Mouse (Mus musculus): ENCODE data around the gene Gstt2. TPM values are rescaled to one million over a fixed set of nuclear protein-coding genes. Genes with fewer than 3 reads are reported as not detected.

The Gstt2 gene
- polyA plus RNA-seq (2015; fragmentation: Nextera tagmentation; extraction: Ambion mirVana): 50.5 and 54.2 TPM in 2 replicates

DNA sequence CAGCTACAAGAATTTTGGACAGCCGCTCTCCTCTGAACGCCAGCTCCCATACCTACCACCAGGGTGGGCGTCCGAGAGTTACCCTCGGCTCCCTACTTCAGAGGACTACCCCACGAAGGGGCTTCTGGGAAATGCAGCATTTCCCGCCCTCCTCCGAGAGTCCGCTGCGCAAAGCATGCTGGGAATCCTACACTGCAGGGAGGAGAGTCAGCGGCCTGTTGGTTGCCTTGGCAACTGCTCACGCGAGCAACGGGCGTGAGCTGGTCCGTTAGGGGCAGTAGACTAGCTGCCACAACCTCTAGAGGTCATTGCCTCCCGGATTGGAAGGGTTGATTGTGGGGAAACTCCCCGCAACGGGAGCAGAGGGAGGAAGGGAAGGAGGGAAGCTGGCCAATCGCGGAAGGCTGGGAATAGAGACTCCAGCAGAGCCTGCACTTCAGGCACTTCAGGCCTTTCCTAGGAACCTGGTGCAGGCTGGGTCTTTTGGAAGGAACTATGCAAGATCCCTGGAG lies at the start of gene Gstt2:
Gene Gstt2, minus strand, starts transcription at position 177 of the 512 bp plus-strand sequence.
- Histone ChIP-seq H3K4me3 (replicated peaks) (peak within 1 kb of the TSS; percentile 69), H3K36me3 (replicated peaks) (no peaks in the 10 kb centered on the region), H3K9me3 (replicated peaks) (no peaks in the 10 kb centered on the region), H3K4me1 (replicated peaks) (peaks cover 60% of the 10 kb centered on the region), H3K27me3 (peaks cover 35% of the 10 kb centered on the region), H3K9ac (peak within 1 kb of the TSS; percentile 74), H3K4me2 (peak within 1 kb of the TSS; percentile 91), H3K27ac (replicated peaks) (peak within 1 kb of the TSS; percentile 81)
- peak; percentile 83 for ATAC-seq (ENCODE audit: insufficient read depth)
- under 1% methylated on average over 21 of the region's 21 CpGs for WGBS (ENCODE audit: insufficient replicate concordance)

DNA sequence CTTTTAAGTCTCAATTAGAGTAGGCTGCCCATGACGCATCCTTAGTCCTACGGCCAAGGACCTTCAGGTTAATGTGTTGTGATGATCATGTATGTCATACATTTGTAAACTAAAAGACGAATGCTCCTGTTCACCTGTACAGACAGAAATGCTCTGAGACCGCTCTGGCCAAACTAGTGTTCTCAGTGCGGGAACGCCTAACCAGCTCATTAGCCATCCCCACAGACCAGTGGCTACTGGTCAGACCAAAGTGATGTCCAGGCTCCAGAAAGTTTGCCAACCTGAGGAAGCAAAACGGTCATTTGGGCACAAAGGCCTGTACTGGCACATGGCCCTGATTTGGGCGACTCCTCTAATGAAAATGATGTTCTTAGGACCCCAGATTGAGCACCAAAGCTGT lies 47.5 kb upstream of the Gstt2 start:
- WGBS (ENCODE audit: insufficient replicate concordance): 72% methylated on average over 8 of the region's 8 CpGs
- Histone ChIP-seq H3K4me3 (replicated peaks) (no peak overlapping the region), H3K27me3 (peaks cover 27% of the 10 kb centered on the region), H3K9me3 (replicated peaks) (no peaks in the 10 kb centered on the region), H3K36me3 (replicated peaks) (no peaks in the 10 kb centered on the region), H3K4me1 (replicated peaks) (no peaks in the 10 kb centered on the region), H3K27ac (replicated peaks) (no peak overlapping the region), H3K9ac (no peak overlapping the region), H3K4me2 (no peak overlapping the region)
- ATAC-seq (ENCODE audit: insufficient read depth): no peak

DNA sequence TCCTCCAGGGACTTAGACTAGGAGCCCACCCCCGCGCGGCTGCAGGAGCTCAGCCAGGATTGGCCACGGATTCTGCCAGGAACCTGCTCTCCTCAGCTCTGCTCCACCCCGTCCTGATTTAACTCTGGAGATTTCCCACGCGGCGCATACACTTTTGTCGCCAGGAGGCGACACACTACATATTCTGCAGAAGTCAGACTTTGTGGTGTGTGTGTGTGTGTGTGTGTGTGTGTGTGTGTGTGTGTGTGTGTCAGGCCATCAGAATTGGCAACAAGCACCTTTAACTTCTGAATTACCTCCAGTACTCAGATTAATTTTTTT lies 46.0 kb upstream of the Gstt2 start:
- Histone ChIP-seq H3K27me3 (peaks cover 23% of the 10 kb centered on the region), H3K4me1 (replicated peaks) (no peaks in the 10 kb centered on the region), H3K4me3 (replicated peaks) (no peak overlapping the region), H3K27ac (replicated peaks) (peak overlapping the region; percentile 72; the same call in 1 of the 2 replicates), H3K36me3 (replicated peaks) (no peaks in the 10 kb centered on the region), H3K9me3 (replicated peaks) (no peaks in the 10 kb centered on the region), H3K9ac (no peak overlapping the region), H3K4me2 (peak overlapping the region; percentile 35)
- under 1% methylated on average over 10 of the region's 10 CpGs for WGBS (ENCODE audit: insufficient replicate concordance)
- peak; percentile 56 for ATAC-seq (ENCODE audit: insufficient read depth)

DNA sequence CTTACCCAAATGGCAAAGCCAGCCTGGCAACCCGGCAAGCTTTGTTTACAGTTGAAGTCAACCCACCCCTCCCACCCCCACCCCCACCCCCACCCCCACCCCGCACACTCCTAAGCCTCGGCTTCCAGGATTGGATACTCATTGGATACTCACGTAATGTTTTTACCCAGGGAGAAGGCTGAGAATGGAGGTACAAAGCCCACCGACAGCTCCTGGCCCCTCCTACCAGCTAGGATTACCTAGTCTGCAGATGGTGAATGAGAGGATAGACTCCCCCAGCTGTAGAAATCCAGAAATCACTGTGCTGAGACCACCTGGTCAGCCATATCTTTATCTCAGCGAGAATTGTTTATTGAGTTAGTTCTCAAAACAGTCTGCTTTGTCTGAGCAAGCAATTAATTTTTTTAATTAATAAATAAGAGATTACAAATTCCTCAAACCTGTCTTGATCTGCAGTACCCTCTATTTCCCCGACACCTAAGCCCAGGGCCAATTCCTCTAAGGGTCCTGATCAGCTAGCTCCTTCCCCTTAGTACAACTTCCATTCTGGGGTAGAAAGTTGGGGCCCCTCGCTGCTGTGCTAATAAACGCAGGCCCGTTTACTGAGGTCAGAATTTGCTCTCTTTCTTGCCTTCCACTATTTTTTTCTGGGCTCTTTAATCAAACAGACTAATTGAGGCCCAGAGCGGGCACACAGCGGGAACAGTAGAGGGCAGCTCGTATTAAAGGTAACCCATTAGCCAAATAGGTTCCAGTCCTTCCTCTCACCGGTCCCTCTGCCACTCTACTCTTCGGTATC lies 45.4 kb upstream of the Gstt2 start:
- Histone ChIP-seq H3K36me3 (replicated peaks) (no peaks in the 10 kb centered on the region), H3K4me2 (peak overlapping the region; percentile 35), H3K9ac (no peak overlapping the region), H3K4me1 (replicated peaks) (no peaks in the 10 kb centered on the region), H3K27me3 (peaks cover 23% of the 10 kb centered on the region), H3K4me3 (replicated peaks) (no peak overlapping the region), H3K9me3 (replicated peaks) (no peaks in the 10 kb centered on the region), H3K27ac (replicated peaks) (peak overlapping the region; percentile 72; the same call in 1 of the 2 replicates)
- ATAC-seq (ENCODE audit: insufficient read depth): peak; percentile 71
- WGBS (ENCODE audit: insufficient replicate concordance): 14% methylated on average over 15 of the region's 15 CpGs

DNA sequence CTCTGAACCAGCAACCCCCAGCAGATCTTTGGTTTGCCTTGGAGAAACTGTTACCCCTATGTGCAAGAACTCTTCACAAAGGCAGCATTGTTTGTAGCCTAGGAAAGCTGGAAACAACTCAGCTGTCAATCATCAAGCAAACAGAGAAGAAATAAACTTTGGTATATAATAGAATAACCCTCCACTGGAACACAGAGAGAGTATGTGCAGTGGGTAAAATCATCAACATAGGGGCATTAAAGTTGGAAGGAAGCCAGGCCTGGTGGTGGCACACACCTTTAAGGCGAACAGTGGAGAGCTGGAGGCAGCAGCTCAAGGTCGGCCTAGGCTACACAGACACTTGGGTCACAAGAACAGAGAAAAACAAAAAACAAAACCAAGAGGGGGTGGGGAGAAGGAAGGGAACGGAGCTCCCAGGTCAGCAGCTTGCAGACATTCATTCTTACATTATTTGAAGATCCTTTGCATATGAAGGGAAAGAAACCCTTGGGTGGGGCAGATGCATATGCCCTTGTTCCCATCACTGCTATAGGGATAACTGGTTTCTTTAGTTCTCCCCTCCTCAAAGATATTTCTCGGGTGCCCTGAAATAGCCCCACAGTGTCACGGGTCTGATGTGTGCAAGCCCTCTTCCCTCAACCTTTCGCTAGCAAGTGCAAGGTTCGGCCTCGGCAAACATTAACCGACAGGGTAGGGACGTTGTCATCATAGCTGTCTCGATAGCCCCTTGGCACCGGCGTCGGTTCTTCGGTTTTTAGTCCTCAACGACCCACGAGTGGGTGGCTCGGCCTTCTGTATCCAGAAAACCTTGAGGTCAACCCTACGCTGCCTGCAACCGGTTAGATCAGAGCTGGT lies 44.6 kb upstream of the Gstt2 start:
- Histone ChIP-seq H3K27me3 (peaks cover 23% of the 10 kb centered on the region), H3K4me2 (no peak overlapping the region), H3K27ac (replicated peaks) (peak overlapping the region; percentile 72), H3K4me1 (replicated peaks) (no peaks in the 10 kb centered on the region), H3K9me3 (replicated peaks) (no peaks in the 10 kb centered on the region), H3K36me3 (replicated peaks) (no peaks in the 10 kb centered on the region), H3K9ac (no peak overlapping the region), H3K4me3 (replicated peaks) (no peak overlapping the region)
- peak; percentile 72 for ATAC-seq (ENCODE audit: insufficient read depth)
- WGBS (ENCODE audit: insufficient replicate concordance): 31% methylated on average over 20 of the region's 20 CpGs

DNA sequence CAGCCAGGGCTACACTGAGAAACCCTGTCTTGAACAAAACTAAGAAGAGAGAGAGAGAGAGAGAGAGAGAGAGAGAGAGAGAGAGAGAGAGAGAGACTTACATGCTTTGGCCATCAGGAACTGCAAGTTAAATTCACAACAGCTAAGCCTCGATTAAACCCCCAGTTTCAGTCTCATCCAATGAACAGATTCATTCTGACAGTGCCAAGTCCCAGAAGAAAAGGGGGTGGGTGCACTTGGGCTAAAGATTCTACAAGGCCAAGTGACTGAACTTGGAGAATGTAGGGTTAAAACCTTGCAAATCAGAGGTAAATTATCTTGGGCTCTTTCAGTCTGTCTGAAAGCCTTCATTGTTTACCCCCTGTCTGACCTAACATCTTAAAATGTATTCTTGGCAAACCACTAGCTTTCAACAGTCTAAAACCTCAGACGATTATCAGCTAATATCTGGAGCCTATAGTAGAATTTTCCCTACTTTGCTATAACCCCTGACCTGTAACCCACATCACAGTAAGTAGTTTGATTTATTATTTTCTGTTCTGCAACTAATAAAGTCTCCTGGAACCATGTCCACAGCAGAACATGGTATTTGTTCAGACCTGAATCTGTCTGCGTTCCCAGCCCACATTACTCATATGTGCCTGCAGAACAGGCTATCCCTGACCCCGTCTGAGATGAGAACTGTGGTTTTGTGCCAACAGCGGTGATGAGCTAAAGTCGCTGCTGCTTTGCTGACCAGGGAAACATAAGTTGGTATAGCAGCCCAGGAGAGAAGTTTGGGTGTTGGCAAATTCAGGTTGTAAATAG lies 43.8 kb upstream of the Gstt2 start:
- no peak overlapping the region for H3K9ac ChIP-seq
- no peak for ATAC-seq (ENCODE audit: insufficient read depth)
- H3K27me3 ChIP-seq: peaks cover 23% of the 10 kb centered on the region
- H3K4me3 ChIP-seq (replicated peaks): no peak overlapping the region
- 48% methylated on average over 6 of the region's 6 CpGs for WGBS (ENCODE audit: insufficient replicate concordance)
- no peak overlapping the region; the same call in 1 of the 2 replicates for H3K27ac ChIP-seq (replicated peaks)
- no peaks in the 10 kb centered on the region for H3K9me3 ChIP-seq (replicated peaks)
- H3K36me3 ChIP-seq (replicated peaks): no peaks in the 10 kb centered on the region
- no peak overlapping the region for H3K4me2 ChIP-seq
- H3K4me1 ChIP-seq (replicated peaks): no peaks in the 10 kb centered on the region

DNA sequence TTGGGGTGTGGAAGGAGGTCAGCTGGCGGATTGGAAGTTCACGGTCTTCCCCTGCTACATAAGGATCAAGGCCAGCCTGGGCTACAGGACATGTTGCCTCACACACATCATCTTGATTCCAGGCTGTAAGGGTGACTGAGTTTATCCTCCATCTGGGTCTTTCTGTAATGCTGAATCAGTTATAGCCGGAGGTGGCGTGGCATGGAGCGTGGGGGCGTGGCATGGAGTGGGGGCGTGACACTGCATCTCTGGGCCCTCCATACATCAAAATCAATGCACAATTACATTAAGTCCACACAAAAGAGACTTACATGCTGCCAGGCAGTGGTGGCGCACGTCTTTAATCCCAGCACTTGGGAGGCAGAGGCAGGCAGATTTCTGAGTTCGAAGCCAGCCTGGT lies 43.1 kb upstream of the Gstt2 start:
- no peak overlapping the region for H3K27ac ChIP-seq (replicated peaks)
- H3K9ac ChIP-seq: no peak overlapping the region
- no peaks in the 10 kb centered on the region for H3K9me3 ChIP-seq (replicated peaks)
- H3K4me1 ChIP-seq (replicated peaks): no peaks in the 10 kb centered on the region
- 75% methylated on average over 10 of the region's 10 CpGs for WGBS (ENCODE audit: insufficient replicate concordance)
- H3K4me2 ChIP-seq: no peak overlapping the region
- no peak overlapping the region for H3K4me3 ChIP-seq (replicated peaks)
- no peak for ATAC-seq (ENCODE audit: insufficient read depth)
- peaks cover 23% of the 10 kb centered on the region for H3K27me3 ChIP-seq
- H3K36me3 ChIP-seq (replicated peaks): no peaks in the 10 kb centered on the region

DNA sequence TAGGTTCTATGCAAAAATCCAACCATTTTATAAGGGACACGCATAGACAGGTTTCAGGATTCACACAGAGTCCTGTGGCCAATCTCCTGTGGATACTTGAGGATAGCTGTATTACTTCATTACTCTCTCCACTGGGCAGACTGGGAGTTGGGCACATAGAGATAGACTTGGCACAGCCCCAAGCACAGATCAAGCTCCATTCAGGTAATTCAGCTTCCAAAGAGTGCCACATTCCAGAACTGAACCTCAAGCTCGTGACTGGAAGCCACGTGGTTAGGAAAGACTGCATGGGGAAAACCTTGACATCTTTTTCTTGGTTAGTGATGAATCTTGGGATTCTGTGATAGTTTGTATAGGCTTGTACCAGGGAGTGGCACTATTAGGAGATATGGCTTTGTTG lies 41.6 kb upstream of the Gstt2 start:
- H3K9me3 ChIP-seq (replicated peaks): no peaks in the 10 kb centered on the region
- H3K4me2 ChIP-seq: no peak overlapping the region
- H3K36me3 ChIP-seq (replicated peaks): no peaks in the 10 kb centered on the region
- H3K27me3 ChIP-seq: peaks cover 16% of the 10 kb centered on the region
- no peak overlapping the region for H3K27ac ChIP-seq (replicated peaks)
- H3K4me3 ChIP-seq (replicated peaks): no peak overlapping the region
- no peak overlapping the region for H3K9ac ChIP-seq
- no peak for ATAC-seq (ENCODE audit: insufficient read depth)
- 58% methylated on average over 3 of the region's 3 CpGs for WGBS (ENCODE audit: insufficient replicate concordance)
- no peaks in the 10 kb centered on the region for H3K4me1 ChIP-seq (replicated peaks)

DNA sequence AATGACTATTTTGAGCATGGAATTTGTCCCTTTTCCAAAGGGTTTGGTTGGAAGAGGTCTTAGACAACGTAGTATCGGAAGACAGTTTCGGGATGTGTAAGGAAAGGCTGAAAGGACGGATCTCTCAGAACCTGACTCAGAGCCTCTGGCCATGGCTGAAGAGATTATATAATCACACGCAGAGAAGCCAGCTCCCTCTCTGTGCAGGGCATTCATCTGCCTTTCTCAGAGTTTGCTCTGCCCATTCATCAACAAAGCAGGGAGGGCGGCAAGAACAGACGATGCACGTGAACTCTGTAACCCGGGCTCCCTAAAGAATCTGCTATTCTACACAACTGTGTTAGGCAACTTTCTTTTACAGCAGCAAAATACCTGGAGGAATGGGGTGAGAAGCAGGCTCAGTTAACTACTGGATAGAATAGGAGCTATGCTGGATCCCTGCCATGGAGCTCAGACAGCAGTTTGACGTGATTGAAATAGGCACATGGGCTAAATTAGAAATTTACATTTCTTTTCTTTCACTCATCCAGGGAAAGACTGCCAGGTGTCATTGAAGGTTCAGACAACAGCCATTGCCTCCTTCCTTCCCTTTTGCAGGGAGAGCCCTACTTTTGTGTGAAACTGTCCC lies 36.4 kb upstream of the Gstt2 start:
- 0 out of 2 replicates have a peak, but pooled peaks cover 10% of the 10 kb centered on the region for H3K27me3 ChIP-seq
- H3K4me1 ChIP-seq (replicated peaks): peaks cover 17% of the 10 kb centered on the region
- no peak overlapping the region for H3K27ac ChIP-seq (replicated peaks)
- WGBS (ENCODE audit: insufficient replicate concordance): 55% methylated on average over 10 of the region's 10 CpGs
- H3K36me3 ChIP-seq (replicated peaks): no peaks in the 10 kb centered on the region
- H3K4me3 ChIP-seq (replicated peaks): no peak overlapping the region
- H3K9ac ChIP-seq: no peak overlapping the region
- peak overlapping the region; percentile 72 for H3K4me2 ChIP-seq
- no peaks in the 10 kb centered on the region for H3K9me3 ChIP-seq (replicated peaks)
- no peak for ATAC-seq (ENCODE audit: insufficient read depth)

DNA sequence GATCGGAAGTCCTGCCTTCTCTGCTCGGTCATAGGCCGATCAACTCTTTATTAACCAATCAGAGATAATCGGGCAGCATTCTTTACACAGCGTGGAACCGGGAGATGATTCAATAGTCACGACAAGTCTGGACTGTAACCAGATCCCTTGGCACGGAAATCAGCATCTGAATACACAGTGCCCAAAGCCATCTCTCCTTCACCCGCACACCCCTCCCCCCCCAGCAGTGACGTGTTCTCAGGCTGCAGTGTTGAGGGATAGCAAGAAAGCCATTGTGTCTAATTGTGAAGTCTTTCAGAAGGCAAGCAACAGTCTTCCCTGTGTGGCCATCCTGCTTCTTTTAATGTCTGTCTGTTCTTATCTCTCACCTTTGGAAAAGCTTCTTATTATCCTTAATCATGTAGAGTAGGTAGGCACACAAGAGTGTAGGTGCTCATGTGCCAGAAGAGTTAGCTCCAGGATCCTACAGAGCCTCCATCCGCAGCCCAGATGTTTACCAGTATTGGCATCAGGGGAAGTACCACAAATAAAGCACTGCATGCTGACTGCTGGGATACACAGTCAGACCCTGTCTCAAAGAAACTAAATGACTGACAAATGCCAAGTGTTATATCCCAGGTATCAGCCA lies 35.8 kb upstream of the Gstt2 start:
- peak overlapping the region; percentile 49 for H3K4me3 ChIP-seq (replicated peaks)
- 0 out of 2 replicates have a peak, but pooled peaks cover 13% of the 10 kb centered on the region for H3K27me3 ChIP-seq
- H3K36me3 ChIP-seq (replicated peaks): no peaks in the 10 kb centered on the region
- peak; percentile 78 for ATAC-seq (ENCODE audit: insufficient read depth)
- no peak overlapping the region for H3K27ac ChIP-seq (replicated peaks)
- H3K9me3 ChIP-seq (replicated peaks): no peaks in the 10 kb centered on the region
- peaks cover 17% of the 10 kb centered on the region for H3K4me1 ChIP-seq (replicated peaks)
- peak overlapping the region; percentile 72 for H3K4me2 ChIP-seq
- H3K9ac ChIP-seq: peak overlapping the region; percentile 19; the same call in 1 of the 2 replicates
- WGBS (ENCODE audit: insufficient replicate concordance): 5% methylated on average over 11 of the region's 11 CpGs
